Mouse (Mus musculus) bone marrow macrophage, adult 2 months (primary cell): ENCODE data around the gene Alkbh8.

Experiments used
- CTCF ChIP-seq: IDR thresholded peaks from 2 replicates; pipeline ENCODE4 v1.5.1; 2012; ENCODE audit warnings: low read depth, mild to moderate bottlenecking, low read length, moderate library complexity
- POLR2A ChIP-seq: IDR thresholded peaks from 2 replicates; pipeline ENCODE4 v1.6.1; 2012; ENCODE audit warnings: mild to moderate bottlenecking, low read depth, low read length, borderline replicate concordance

DNA sequence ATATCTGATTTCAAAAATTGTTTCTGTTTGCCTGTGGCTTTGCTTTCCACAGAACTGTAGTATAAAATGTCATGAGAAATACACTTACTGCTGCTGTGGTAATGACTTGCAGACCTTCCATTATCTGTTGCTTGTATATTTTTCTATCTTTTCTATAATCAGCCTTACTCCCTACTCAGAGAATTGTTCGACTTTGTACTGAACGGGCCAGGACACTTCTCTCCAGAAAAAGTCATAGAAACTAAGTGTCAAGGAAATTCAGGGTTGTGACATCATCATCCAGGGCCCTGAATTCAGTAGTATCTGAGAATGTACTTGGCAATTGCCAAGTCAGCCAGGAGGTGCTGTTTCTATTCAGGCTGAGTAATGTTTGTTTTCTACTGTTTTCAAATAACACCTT is 24.9 kb upstream of the Alkbh8 start:
- TF ChIP-seq CTCF (no peak), POLR2A (no peak)
